Mouse (Mus musculus): ENCODE data around the gene Ptafr. TPM values are rescaled to one million over a fixed set of nuclear protein-coding genes. Genes with fewer than 3 reads are reported as not detected.

Ptafr gene
- polyA plus RNA-seq, 1 experiment from 2014 or later, result 1.0 TPM

DNA sequence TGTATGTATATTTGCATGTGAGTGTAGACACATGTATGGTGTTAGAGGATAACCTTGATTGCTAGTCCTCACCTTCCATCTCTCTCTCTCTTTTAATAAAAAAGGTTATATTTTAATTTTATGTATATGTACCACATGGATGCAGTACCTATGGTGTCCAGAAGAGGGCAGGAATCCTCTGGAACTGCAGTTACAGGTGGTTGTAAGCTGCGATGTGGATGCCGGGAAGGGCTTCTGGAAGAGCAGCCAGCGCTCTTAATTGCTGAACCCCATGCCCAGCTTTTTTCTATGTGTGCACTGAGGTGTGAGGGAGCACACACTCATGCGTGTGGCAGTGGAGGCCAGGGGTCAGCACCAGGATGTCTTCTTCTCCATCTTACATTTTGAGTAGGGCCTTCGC is 5.2 kb downstream of the Ptafr start:
- H3K4me3 ChIP-seq (ENCODE audit: low read depth, low read length), result no peak overlapping the region
- H3K36me3 ChIP-seq (ENCODE audit: control insufficient read depth, insufficient read depth, low read length), result no peaks in the 10 kb centered on the region
- ATAC-seq (ENCODE audit: insufficient number of reproducible peaks, insufficient read depth, low FRiP score, low read depth), result no peak
- H3K27ac ChIP-seq (ENCODE audit: low read length), result no peak overlapping the region
- peaks cover 9% of the 10 kb centered on the region; the same call in 1 of the 2 replicates for H3K4me1 ChIP-seq (ENCODE audit: control insufficient read depth, insufficient read depth, low read length)
- no peak overlapping the region for H3K9ac ChIP-seq (replicated peaks; ENCODE audit: low read depth, low read length)
- H3K9me3 ChIP-seq (ENCODE audit: control insufficient read depth, low read depth, low read length), result no peaks in the 10 kb centered on the region
- H3K27me3 ChIP-seq (ENCODE audit: control insufficient read depth, insufficient read depth, low read length), result no peaks in the 10 kb centered on the region
- WGBS, result 90% methylated on average over 5 of the region's 5 CpGs
- no peak overlapping the region for H3K4me2 ChIP-seq (replicated peaks; ENCODE audit: low read depth, low read length)

DNA sequence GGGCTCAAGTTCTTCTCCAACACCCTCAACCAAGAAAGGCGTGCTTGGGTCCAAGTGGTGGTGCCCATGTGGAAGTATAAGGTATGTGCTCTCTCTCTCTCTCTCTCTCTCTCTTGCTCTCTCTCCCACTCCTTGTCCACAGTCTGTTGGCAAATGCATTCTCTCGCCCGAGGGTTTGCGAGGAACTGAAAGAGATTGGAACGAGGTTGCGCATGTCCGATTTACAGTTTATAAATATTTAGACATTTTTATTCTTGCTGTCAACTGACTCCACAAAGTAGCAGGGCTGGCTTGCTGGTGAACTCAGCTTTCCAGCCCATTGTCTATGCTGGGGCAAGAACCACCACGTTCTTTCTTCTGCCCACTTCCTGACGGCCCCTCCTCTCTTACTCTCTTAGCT is 7.3 kb downstream of the Ptafr start:
- Histone ChIP-seq H3K4me3 (ENCODE audit: low read depth, low read length) (no peak overlapping the region), H3K27me3 (ENCODE audit: control insufficient read depth, insufficient read depth, low read length) (no peaks in the 10 kb centered on the region), H3K4me2 (replicated peaks; ENCODE audit: low read depth, low read length) (no peak overlapping the region), H3K9me3 (ENCODE audit: control insufficient read depth, low read depth, low read length) (no peaks in the 10 kb centered on the region), H3K9ac (replicated peaks; ENCODE audit: low read depth, low read length) (no peak overlapping the region), H3K36me3 (ENCODE audit: control insufficient read depth, insufficient read depth, low read length) (no peaks in the 10 kb centered on the region), H3K4me1 (ENCODE audit: control insufficient read depth, insufficient read depth, low read length) (peaks cover 5% of the 10 kb centered on the region; the same call in 1 of the 2 replicates), H3K27ac (ENCODE audit: low read length) (peak overlapping the region; percentile 58; the same call in 1 of the 2 replicates)
- no peak for ATAC-seq (ENCODE audit: insufficient number of reproducible peaks, insufficient read depth, low FRiP score, low read depth)
- 53% methylated on average over 9 of the region's 9 CpGs for WGBS

DNA sequence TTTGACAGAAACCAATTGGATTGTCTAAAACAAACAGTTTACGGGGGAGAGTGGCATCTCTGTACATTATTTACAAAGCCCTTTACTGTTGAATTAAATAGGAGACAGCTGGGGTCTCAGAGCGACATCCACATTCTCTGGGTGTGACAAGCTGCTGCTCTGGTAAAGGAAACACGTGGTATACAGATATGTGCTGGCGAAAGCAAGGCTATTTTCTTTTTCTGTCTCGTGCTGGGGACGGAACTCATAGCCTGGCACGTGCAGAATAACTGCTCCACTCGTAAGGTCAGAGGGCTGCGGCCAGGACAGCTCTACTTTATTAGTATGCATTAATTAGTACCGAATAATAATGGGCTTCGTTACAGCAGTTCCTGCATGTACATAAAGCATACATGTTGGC is 9.5 kb downstream of the Ptafr start:
- H3K9me3 ChIP-seq (ENCODE audit: control insufficient read depth, low read depth, low read length), result no peaks in the 10 kb centered on the region
- H3K9ac ChIP-seq (replicated peaks; ENCODE audit: low read depth, low read length), result no peak overlapping the region
- no peaks in the 10 kb centered on the region for H3K27me3 ChIP-seq (ENCODE audit: control insufficient read depth, insufficient read depth, low read length)
- H3K4me3 ChIP-seq (ENCODE audit: low read depth, low read length), result no peak overlapping the region
- 47% methylated on average over 11 of the region's 11 CpGs for WGBS
- no peak for ATAC-seq (ENCODE audit: insufficient number of reproducible peaks, insufficient read depth, low FRiP score, low read depth)
- no peak overlapping the region for H3K4me2 ChIP-seq (replicated peaks; ENCODE audit: low read depth, low read length)
- no peaks in the 10 kb centered on the region for H3K36me3 ChIP-seq (ENCODE audit: control insufficient read depth, insufficient read depth, low read length)
- peak overlapping the region; percentile 27; the same call in 1 of the 2 replicates for H3K27ac ChIP-seq (ENCODE audit: low read length)
- peaks cover 5% of the 10 kb centered on the region; the same call in 1 of the 2 replicates for H3K4me1 ChIP-seq (ENCODE audit: control insufficient read depth, insufficient read depth, low read length)

DNA sequence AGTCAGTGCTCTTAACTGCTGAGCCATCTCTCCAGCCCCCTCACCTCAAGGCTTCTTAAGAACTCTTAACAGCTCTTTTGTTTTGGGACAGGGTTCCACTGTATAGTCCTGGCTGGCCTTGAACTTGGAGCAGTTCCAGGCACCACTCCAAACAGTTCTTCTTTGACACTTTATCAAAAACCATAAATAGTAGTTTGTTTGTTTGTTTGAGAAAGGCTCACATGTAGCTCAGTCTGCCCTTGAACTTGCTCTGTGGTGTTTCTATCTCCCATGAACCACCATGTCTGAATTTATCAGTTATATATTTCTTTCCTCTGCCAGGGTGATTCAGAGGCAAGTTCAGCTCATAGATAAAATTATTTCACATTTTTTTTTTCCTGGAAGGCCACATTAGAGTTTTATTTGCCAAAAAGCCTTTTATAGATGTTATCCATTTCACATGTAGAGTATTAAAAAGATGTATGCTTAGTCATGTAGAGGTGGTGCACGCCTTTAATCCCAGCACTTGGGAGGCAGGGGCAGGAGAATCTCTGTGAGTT is 11.0 kb downstream of the Ptafr start:
- H3K9me3 ChIP-seq (ENCODE audit: control insufficient read depth, low read depth, low read length), result no peaks in the 10 kb centered on the region
- no peaks in the 10 kb centered on the region for H3K36me3 ChIP-seq (ENCODE audit: control insufficient read depth, insufficient read depth, low read length)
- H3K4me3 ChIP-seq (ENCODE audit: low read depth, low read length), result no peak overlapping the region
- ATAC-seq (ENCODE audit: insufficient number of reproducible peaks, insufficient read depth, low FRiP score, low read depth), result no peak
- H3K27me3 ChIP-seq (ENCODE audit: control insufficient read depth, insufficient read depth, low read length), result no peaks in the 10 kb centered on the region
- H3K4me1 ChIP-seq (ENCODE audit: control insufficient read depth, insufficient read depth, low read length), result peaks cover 5% of the 10 kb centered on the region; the same call in 1 of the 2 replicates
- H3K27ac ChIP-seq (ENCODE audit: low read length), result no peak overlapping the region
- no peak overlapping the region for H3K4me2 ChIP-seq (replicated peaks; ENCODE audit: low read depth, low read length)
- WGBS, result 95% methylated on average over 1 of the region's 1 CpGs
- no peak overlapping the region for H3K9ac ChIP-seq (replicated peaks; ENCODE audit: low read depth, low read length)

DNA sequence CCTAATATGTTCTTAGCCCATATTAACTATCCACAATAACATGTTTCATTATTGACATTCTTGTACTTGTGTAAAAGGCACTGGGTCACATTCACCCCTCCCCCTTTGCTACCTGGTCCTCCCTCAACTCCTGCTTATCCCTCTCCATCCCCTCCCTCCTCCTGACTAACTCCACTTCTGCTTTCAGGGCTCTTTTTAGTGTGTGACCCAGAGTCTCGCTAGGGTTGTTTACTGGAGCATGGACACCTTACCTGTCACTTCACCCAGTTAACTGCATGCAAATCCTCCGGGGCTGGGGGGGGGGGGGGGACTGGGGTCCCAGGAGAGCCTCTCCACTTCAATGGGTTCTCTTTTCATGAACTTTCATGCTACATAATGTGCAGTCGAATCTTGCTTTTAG is 19.9 kb downstream of the Ptafr start:
- H3K9ac ChIP-seq (replicated peaks; ENCODE audit: low read depth, low read length), result no peak overlapping the region
- no peak overlapping the region for H3K4me3 ChIP-seq (ENCODE audit: low read depth, low read length)
- no peaks in the 10 kb centered on the region for H3K36me3 ChIP-seq (ENCODE audit: control insufficient read depth, insufficient read depth, low read length)
- no peak for ATAC-seq (ENCODE audit: insufficient number of reproducible peaks, insufficient read depth, low FRiP score, low read depth)
- H3K4me1 ChIP-seq (ENCODE audit: control insufficient read depth, insufficient read depth, low read length), result no peaks in the 10 kb centered on the region
- H3K27me3 ChIP-seq (ENCODE audit: control insufficient read depth, insufficient read depth, low read length), result no peaks in the 10 kb centered on the region
- WGBS, result 58% methylated on average over 3 of the region's 3 CpGs
- no peak overlapping the region for H3K27ac ChIP-seq (ENCODE audit: low read length)
- no peak overlapping the region for H3K4me2 ChIP-seq (replicated peaks; ENCODE audit: low read depth, low read length)
- H3K9me3 ChIP-seq (ENCODE audit: control insufficient read depth, low read depth, low read length), result no peaks in the 10 kb centered on the region

DNA sequence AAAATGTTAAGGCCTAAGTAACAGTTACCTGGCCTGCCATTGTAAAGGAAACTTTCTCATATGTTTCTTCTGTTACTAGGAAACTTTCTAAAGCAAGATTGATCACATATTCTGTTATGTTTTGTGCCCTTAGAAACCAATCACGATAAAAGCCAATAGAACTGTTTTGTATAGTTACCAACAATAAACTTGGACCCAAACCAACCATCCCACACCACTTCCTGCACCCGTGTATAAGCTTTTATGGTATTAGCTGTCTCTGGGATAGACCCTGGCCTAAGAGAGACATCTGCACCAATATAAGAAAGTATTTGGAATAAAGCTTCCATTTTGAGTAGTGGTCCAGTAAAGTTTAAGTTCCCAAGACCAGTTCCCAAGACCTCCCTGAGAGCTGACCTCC is 21.1 kb downstream of the Ptafr start:
- H3K4me2 ChIP-seq (replicated peaks; ENCODE audit: low read depth, low read length), result no peak overlapping the region
- no peak overlapping the region for H3K4me3 ChIP-seq (ENCODE audit: low read depth, low read length)
- ATAC-seq (ENCODE audit: insufficient number of reproducible peaks, insufficient read depth, low FRiP score, low read depth), result no peak
- no peak overlapping the region for H3K9ac ChIP-seq (replicated peaks; ENCODE audit: low read depth, low read length)
- WGBS, result 67% methylated on average over 2 of the region's 2 CpGs
- H3K4me1 ChIP-seq (ENCODE audit: control insufficient read depth, insufficient read depth, low read length), result no peaks in the 10 kb centered on the region
- no peak overlapping the region for H3K27ac ChIP-seq (ENCODE audit: low read length)
- no peaks in the 10 kb centered on the region for H3K36me3 ChIP-seq (ENCODE audit: control insufficient read depth, insufficient read depth, low read length)
- no peaks in the 10 kb centered on the region for H3K9me3 ChIP-seq (ENCODE audit: control insufficient read depth, low read depth, low read length)
- H3K27me3 ChIP-seq (ENCODE audit: control insufficient read depth, insufficient read depth, low read length), result no peaks in the 10 kb centered on the region

DNA sequence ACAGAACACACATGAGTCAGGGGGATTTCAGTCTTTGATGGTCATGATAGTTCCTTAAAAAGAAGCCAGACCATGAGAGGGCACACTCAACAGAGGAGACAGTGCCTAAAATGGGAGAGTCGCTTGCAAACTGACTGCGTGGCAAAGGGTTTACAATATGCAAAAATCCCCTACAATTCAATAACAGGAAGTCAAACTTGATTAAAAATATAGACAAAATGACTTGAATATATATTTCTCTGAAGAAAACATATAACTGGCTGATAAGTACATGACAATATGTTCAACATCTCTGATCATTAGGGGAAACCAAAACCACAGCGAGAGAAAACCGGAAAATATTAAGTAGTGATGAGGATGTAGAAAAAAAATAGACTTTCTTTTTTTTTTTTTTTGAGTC is 22.4 kb downstream of the Ptafr start:
- H3K27ac ChIP-seq (ENCODE audit: low read length), result no peak overlapping the region
- ATAC-seq (ENCODE audit: insufficient number of reproducible peaks, insufficient read depth, low FRiP score, low read depth), result no peak
- H3K4me1 ChIP-seq (ENCODE audit: control insufficient read depth, insufficient read depth, low read length), result no peaks in the 10 kb centered on the region
- H3K27me3 ChIP-seq (ENCODE audit: control insufficient read depth, insufficient read depth, low read length), result no peaks in the 10 kb centered on the region
- no peak overlapping the region for H3K9ac ChIP-seq (replicated peaks; ENCODE audit: low read depth, low read length)
- H3K4me3 ChIP-seq (ENCODE audit: low read depth, low read length), result no peak overlapping the region
- no peaks in the 10 kb centered on the region for H3K36me3 ChIP-seq (ENCODE audit: control insufficient read depth, insufficient read depth, low read length)
- WGBS, result 93% methylated on average over 4 of the region's 4 CpGs
- H3K9me3 ChIP-seq (ENCODE audit: control insufficient read depth, low read depth, low read length), result no peaks in the 10 kb centered on the region
- no peak overlapping the region for H3K4me2 ChIP-seq (replicated peaks; ENCODE audit: low read depth, low read length)

DNA sequence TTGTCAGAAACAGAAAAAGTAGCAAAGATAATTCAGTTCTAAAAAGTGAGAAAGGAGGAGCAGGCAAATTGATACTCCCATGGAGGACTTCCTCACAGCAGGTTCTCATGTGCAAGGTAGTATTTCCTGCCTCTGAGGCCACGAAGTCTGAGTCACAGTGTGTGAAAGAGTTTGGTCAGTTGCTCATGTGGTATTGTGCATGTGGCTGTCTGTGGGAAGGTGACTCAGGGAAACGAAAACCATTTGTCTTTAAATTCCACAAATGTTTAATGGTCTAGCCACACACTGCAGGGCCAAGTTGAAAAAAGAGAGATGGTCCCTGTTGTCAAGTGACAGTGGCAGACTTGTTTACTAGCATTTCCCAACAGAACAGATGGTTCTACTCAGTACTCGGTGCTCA is 24.6 kb downstream of the Ptafr start:
- no peak for ATAC-seq (ENCODE audit: insufficient number of reproducible peaks, insufficient read depth, low FRiP score, low read depth)
- 75% methylated on average over 3 of the region's 3 CpGs for WGBS
- Histone ChIP-seq H3K4me3 (ENCODE audit: low read depth, low read length) (no peak overlapping the region), H3K27ac (ENCODE audit: low read length) (no peak overlapping the region), H3K9ac (replicated peaks; ENCODE audit: low read depth, low read length) (no peak overlapping the region), H3K27me3 (ENCODE audit: control insufficient read depth, insufficient read depth, low read length) (no peaks in the 10 kb centered on the region), H3K4me2 (replicated peaks; ENCODE audit: low read depth, low read length) (no peak overlapping the region), H3K9me3 (ENCODE audit: control insufficient read depth, low read depth, low read length) (no peaks in the 10 kb centered on the region), H3K4me1 (ENCODE audit: control insufficient read depth, insufficient read depth, low read length) (no peaks in the 10 kb centered on the region), H3K36me3 (ENCODE audit: control insufficient read depth, insufficient read depth, low read length) (no peaks in the 10 kb centered on the region)

DNA sequence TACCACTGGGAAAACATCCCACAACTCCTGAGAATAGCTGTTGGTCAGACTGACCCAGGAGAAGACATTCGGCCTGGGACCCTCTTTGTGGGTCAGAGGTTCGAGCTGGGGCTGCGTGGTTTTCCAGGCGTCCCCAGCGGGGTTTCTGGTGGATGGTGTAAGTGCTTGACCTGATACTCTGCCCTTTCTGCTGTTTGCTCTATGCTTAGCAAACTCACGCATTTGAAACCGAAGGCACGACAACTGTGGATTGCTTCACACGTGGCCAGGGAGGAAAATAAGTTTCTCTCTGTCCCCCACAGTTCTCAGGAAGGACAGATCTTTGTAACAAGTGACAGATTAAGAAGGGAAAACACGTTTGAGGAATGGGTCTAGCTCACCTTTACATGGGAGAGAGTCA is 26.8 kb downstream of the Ptafr start:
- Histone ChIP-seq H3K9ac (replicated peaks; ENCODE audit: low read depth, low read length) (no peak overlapping the region), H3K4me3 (ENCODE audit: low read depth, low read length) (no peak overlapping the region), H3K36me3 (ENCODE audit: control insufficient read depth, insufficient read depth, low read length) (no peaks in the 10 kb centered on the region), H3K27me3 (ENCODE audit: control insufficient read depth, insufficient read depth, low read length) (no peaks in the 10 kb centered on the region), H3K4me1 (ENCODE audit: control insufficient read depth, insufficient read depth, low read length) (no peaks in the 10 kb centered on the region), H3K27ac (ENCODE audit: low read length) (no peak overlapping the region), H3K9me3 (ENCODE audit: control insufficient read depth, low read depth, low read length) (no peaks in the 10 kb centered on the region), H3K4me2 (replicated peaks; ENCODE audit: low read depth, low read length) (no peak overlapping the region)
- 82% methylated on average over 10 of the region's 10 CpGs for WGBS
- ATAC-seq (ENCODE audit: insufficient number of reproducible peaks, insufficient read depth, low FRiP score, low read depth), result no peak
